Mouse (Mus musculus) inflammation-experienced regulatory T-cells, adult 6 months (primary cell): ENCODE data around the gene Ano4. TPM values are rescaled to one million over a fixed set of nuclear protein-coding genes. Genes with fewer than 3 reads are reported as not detected.

Experiments
- ATAC-seq: one replicate; pipeline ENCODE4 v1.8.0; 2017
- polyA plus RNA-seq, 3 experiments: library from polyadenylated mRNA; unstranded; fragments of 100-300 nt; shearing (Covaris generic); gene quantifications; one replicate each; pipeline ENCODE4 v1.2.1; 2017

Gene Ano4
- polyA plus RNA-seq: not detected

DNA sequence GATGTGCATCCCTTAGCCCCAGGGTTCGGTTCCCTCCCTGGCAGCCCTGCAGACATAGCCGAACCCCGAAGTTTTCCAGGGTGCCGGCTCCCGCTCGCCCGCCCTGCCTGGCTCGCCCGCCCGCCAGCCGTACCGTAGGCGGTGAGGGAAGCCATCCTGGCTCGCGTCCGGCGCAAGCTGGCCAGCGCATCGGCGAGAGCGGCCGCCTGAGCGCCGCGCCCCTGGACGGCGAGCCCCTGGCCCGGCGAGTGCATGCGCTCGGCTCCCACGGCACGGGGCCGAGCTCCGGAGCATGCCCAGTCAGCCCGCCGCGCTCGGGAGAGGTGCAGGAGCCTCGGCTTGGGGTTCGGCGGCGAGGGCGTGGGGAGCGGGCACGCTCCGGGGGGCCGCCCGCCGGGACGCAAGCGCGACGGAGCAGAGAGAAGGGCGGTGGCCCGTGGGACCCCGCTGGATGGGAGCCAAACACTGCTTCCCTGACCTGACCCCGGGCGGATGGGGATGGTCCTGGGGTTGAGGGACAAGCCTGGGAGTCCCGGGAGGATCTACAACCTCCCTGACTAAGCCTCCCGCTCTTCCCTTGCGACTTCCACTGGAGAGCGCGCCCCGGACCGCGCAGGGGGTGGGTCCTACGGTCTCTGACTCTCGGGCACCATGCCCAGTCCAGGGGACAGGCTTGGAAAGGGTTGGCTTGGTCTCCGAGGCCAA lies at the start of gene Ano4:
Gene Ano4 (minus strand): TSS at position 272 of the 705 bp plus-strand sequence.
- ATAC-seq: no peak

DNA sequence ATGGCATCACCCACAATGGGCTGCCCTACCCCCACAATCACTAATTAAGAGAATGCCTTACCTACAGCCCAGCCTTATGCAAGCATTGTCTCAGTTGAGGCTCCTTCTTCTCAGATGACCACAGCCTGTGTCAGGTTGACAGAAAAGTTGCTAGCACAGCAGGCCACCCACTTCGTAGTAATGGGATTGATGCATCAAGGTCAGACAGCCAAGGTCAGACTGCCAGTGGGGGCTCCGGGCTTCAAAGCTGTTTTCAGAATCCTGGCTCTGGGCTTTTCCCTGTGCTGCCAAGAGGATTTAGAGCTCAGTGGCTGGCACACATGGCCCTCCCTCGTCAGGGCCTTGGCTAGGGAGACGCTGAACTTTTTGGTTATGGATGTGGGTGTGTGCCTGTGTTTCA lies 48.1 kb upstream of the Ano4 start:
- no peak for ATAC-seq

- ATAC-seq: no peak
Observed at GRCm38 (mm10) chr10:89391571-89392163, 47.1 kb upstream of the Ano4 start.

DNA sequence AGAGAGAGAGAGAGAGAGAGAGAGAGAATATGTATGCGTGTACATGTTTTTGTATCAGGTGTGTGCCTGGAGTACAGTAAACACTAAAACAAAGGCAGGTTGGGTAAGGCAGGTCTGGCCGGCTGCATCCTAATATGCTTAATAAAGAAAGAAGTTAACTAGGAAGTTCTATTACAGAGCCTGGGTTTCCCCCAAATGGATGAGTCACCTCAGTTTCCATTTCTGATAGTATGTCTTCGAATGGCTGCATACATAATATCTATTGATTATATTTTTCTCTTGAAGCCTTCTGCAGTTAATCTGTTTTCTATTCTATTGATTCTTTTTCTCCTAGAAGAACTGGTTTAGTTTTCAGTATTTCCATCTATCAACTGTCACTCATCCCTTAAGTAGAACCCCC lies 41.9 kb upstream of the Ano4 start:
- peak; percentile 63 for ATAC-seq

DNA sequence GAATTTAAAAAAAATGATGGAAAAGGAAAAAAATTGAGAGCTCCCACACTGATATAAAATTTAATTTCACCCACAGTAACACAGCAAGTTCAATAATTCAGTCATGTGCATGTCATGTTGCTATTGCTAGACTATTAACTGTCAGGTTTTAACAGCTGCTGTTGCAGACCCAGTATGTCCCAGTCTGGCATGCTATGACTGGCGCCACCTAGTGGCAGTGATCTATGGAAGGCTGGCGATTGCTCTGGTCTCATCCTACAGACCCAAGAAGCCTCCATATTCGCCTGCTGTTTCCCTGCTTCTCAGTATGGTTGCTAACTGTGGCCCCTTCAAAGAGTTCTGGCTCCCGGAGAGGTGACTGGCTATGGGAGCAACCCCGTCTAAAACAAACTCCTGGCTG lies 38.9 kb upstream of the Ano4 start:
- ATAC-seq: peak; percentile 69

DNA sequence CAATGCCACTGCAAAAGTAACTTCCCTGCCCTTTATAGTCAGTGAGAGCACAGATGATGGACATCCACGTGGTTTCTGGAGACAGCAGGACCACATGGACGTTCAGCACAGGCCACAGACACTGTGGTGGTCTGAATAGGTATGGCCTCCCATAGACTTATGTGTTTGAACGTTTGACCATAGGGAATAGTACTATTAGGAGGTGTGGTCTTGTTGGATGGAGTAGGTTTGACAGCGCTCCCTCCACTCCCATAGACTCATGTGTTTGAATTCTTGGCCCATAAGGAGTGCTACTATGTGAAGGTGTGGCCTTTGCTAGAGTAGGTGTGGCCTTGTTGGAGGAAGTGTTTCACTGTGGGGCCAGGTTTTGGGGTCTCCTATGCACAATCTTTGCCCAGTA lies 33.2 kb upstream of the Ano4 start:
- ATAC-seq: no peak

GRCm38 (mm10) chr10:89370051-89370450 lies 25.5 kb upstream of the Ano4 start:
- ATAC-seq: no peak

- ATAC-seq: no peak
Observed at GRCm38 (mm10) chr10:89358933-89359332, 14.4 kb upstream of the Ano4 start.

GRCm38 (mm10) chr10:89354639-89355038 lies 10.1 kb upstream of the Ano4 start:
- no peak for ATAC-seq

DNA sequence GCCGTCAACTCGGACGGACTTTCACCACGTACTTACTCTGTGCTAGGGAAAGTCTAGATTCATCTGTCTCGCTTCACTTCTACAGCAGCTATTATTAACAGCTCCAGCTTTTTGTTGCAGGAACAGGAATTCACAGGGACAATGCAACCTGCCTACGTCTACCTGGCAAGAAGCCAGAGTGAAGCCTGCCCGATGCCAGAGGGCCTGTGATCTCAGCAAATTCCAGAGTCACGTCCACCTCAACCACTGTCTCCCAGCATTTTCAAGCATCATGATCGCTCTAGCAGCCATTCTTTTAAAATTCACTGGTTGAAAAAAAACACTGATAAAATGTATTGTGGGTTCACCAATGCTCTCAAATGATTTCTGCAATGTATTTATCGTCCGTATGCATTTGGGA lies 6.9 kb upstream of the Ano4 start:
- ATAC-seq: no peak

GRCm38 (mm10) chr10:89345606-89346005 lies 1.0 kb upstream of the Ano4 start:
- no peak for ATAC-seq

GRCm38 (mm10) chr10:89345196-89345533 lies 603 bp upstream of the Ano4 start:
- no peak for ATAC-seq

GRCm38 (mm10) chr10:89344132-89344490 lies 451 bp downstream of the Ano4 start:
- ATAC-seq: no peak

DNA sequence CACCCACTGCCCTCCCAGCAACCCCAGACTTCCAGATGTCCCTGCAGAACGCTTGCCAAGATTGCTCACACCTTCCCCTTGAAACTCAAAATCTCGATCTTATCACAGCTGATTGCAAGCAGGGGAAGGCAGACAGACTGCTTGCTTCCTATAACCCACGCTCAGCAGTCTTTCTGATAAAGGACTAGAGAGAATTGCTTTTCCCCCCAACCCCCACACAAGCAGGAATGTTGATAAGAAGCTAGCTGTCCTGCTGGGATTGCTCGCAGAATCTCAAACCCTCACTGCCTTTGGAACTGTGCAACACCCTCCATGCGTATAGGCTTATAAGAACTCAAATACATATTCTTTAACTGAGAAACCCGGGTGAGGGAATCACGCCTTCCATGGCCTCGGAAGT lies 846 bp downstream of the Ano4 start:
- no peak for ATAC-seq

- no peak for ATAC-seq
Observed at GRCm38 (mm10) chr10:89330261-89330660, 14.3 kb downstream of the Ano4 start.

DNA sequence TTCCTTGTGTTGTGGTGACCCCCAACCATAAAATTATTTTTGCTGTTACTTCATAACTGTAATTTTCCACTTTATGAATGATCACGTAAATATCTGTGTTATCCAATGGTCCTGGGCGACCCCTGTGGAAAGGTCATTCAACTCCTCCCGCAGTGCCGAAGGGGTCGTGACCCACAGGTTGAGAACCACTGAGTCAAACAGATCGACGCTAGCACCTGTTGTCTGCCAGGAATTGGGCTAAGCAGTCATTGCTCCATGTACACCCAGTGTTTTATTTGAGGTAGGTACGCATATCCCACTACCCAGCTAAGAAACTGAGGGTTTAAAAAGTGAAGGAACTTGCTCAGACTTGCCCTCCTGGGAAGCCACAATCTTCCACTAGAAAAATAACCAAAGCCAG lies 14.8 kb downstream of the Ano4 start:
- no peak for ATAC-seq

DNA sequence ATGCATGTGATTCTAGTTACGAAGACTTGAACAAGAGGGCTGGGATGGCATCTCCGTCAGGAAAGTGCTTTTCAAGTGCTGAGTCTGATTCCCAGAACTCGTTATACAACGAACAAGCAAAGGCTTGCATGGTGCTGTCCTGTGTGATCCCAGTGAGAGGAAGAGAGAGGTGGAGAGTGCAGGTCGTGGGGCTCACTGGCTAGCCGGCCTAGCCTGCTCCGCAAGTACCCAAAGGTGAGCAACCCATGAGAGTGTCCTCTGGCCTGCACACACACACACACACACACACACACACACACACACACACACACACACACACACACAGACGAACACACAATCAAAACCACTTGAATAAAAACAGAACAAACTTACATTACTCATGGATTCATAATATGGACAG lies 15.7 kb downstream of the Ano4 start:
- ATAC-seq: no peak

DNA sequence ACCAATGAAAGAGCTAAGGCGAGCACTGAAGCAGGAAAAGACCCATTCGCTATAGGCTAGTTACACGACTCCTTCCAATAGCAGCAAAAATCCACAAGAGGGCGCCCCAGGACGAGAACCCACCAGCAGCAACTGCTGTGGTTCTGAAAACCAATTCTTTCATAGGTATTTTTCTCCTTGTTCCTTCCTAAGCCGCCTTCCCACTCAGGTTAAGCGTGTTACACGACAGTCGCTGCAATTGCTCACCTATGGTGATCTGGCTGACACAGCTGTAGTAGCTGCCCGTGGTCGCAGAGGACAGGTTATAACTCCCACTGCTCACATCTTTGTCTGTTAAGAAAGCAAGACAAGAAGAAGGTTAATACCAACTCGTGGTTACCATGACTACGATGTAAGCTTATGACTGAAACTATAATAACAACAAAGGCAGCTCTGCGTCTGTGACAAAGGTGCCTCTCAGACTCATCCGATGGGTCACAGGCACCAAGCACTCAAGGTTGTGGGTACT lies 17.5 kb downstream of the Ano4 start:
- no peak for ATAC-seq

GRCm38 (mm10) chr10:89326383-89326782 lies 18.2 kb downstream of the Ano4 start:
- ATAC-seq: no peak

- no peak for ATAC-seq
Observed at GRCm38 (mm10) chr10:89307566-89307965, 37.0 kb downstream of the Ano4 start.

DNA sequence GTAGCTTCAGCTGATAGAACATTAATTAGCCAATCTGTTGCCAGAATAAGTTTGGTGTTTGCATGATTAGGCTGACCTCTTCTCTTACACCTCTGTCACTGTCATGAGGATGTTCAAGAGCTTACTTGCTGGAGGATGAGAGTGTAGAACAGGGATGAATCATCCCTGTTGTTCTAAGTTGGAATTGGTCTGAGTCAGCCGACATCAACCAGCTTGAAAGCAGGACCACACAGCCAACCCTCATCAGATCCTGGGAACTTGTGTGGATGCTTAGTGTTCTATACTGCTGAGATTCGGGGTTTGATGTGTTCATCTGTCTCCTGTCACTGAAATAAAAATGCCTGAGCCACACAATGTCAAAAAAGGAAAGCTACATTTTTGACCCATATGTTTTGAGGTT lies 44.2 kb downstream of the Ano4 start:
- no peak for ATAC-seq

GRCm38 (mm10) chr10:89292784-89293183 lies 51.8 kb downstream of the Ano4 start:
- ATAC-seq: no peak

DNA sequence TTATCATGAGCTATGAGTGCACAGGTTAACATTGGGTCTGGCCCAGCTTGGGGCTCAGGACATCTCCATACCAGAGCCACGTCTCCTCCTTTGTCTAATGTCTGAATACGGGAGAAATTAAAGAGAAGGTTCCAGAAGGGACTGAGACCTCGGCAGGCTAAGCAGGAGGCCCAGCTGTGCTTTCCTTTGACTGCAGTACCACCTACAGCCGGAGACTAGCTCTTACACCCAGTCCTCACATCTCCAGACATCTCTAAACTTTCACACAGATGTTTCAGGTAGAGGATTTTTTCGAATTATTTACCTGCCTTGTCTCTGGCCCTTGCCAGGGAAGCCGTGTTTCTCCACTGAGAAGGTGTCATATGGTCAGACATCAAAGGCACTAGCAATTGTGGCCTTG lies 53.9 kb downstream of the Ano4 start:
- ATAC-seq: no peak

GRCm38 (mm10) chr10:89289290-89289689 lies 55.3 kb downstream of the Ano4 start:
- no peak for ATAC-seq

DNA sequence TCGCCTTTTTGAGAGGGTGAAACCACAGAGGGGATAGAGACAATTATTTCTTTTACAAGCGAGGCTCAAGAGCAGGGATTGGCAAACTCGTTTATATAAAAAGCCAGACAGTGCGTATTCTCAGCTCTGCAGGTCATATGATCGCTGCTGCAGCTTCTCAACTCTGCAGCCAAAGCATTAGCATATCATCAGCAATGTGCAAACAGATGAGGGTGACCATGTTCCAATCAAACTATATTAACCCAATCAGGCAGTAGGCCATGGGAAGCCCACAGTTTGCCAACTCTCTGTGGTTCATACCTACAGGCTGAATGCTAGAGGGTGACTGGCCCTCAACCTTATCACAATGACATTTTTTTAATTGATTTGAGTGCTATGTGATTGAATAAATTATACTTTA lies 64.2 kb downstream of the Ano4 start:
- ATAC-seq: no peak
